Mouse (Mus musculus): ENCODE results near the gene Plekhm3. TPM values are rescaled to one million over a fixed set of nuclear protein-coding genes. Genes with fewer than 3 reads are reported as not detected.

The Plekhm3 gene
- polyA plus RNA-seq, 1 experiment = 0.03 TPM

DNA sequence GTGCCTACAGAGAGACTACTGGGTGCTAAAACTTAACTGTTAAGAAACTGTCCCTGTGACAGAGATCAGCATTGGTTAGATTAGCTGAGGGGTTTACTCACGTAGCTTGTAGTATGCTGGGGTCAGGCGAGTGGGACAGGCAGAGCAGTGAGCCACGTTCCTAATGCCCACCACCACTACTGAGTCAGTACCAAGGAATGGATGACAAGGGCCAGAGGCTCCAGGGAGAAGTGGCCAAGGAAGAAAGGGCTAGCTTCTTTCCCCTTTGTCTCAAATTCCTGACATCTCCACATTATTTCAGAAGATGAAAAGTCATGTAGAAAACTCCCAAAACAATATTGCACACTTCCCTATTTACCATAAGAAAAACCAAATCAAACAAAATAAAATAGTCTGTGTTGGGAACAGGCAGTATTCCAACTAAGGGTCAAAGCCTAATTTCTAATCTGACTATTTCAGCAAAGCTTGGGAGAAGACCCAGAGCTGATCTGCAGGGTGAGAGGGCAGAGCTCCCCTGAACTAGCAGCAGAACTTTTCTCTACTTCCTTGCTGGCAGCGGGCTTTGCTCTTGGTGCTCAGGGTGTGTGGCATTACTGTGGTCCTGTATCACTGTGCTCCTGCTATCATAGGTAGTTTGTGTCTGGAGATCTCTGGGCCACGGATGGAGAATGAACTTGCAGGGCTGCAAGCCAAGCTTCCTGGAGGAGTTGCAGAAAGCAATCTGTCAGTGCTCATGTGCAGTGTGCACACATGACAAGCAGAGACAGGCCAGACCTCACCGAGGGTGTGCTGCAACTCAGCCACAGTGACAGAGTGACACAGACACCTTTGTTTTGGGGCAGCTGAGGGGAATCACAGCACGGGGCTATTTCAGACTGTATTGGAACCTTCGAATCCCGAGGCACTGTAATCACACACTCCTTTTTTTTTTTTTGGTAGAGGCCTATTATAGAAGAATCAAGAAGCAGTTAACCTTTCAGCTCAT, 165.5 kb downstream of the Plekhm3 start:
- Histone ChIP-seq H3K36me3 (ENCODE audit: control insufficient read depth) (no peaks in the 10 kb centered on the region), H3K4me1 (ENCODE audit: control insufficient read depth) (no peaks in the 10 kb centered on the region), H3K4me3 (replicated peaks) (no peak overlapping the region), H3K27me3 (ENCODE audit: control insufficient read depth) (no peaks in the 10 kb centered on the region), H3K9me3 (ENCODE audit: control insufficient read depth, low read length) (no peaks in the 10 kb centered on the region)
- TF ChIP-seq GATA1 (IDR thresholded peaks at IDR 0.05; ENCODE audit: low read length) (no peak), TAL1 (IDR thresholded peaks at IDR 0.05; ENCODE audit: low read length) (no peak)

DNA sequence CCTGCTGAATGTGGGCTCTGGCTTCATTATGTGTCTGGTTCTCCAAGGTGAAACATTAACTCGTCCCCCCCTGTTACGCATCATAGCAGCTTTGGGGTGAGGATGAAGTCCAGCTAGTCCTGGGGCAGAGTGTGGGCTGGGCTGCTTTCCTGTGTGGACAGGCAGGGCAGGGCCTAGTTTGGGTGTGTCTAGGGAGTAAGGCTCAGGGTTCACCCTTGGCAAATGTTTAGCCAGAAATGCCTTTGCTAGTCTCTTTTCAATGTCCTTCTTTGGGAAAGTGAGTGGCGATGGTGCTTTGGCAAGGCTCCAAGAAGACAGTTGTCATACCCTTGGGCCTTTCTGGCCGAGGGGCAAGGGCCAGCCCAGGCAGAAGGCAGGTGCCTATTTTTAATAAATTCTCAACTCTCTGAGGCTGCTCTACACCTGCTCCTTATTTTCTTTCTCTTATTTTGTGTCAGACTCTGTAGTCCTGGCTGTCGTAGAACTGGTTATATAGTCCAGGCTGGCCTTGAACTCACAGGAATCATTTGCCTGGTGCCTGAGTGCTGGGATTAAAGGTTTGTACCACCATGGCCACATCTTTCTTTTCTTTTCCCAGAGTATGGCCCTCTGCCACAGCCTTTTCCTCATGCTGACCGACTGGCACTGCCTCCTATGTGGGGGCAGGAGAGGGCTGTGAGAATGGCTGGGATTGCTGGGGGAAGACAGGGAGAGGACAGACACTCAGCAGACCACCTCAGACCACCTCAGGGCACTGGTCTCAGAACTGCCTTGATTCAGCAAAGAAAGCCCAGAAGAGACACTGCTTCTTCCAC, 168.7 kb downstream of the Plekhm3 start:
- Histone ChIP-seq H3K36me3 (ENCODE audit: control insufficient read depth) (no peaks in the 10 kb centered on the region), H3K27me3 (ENCODE audit: control insufficient read depth) (no peaks in the 10 kb centered on the region)

DNA sequence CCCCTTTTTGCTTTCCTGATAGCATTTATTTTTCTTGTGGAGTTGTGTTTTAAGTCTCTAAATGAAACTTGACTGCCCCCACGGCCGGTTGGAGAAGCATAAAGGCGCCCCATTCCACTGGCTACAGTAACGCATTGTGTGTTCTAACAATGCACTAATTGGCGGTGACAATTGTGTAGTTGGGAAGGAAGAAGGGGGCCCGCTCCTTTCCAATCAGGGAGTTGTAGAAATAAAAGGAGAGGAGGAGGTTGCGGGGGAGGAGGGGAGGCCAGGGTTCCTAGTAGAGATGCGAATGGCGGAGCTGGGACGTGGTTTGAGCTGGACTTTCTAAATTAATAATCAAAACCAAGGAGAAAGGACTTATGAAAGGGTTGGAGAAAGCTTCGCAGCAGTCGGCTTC, 176.8 kb downstream of the Plekhm3 start:
- H3K9me3 ChIP-seq (ENCODE audit: control insufficient read depth, low read length) = no peaks in the 10 kb centered on the region
- no peaks in the 10 kb centered on the region for H3K4me1 ChIP-seq (ENCODE audit: control insufficient read depth)
- H3K4me3 ChIP-seq (replicated peaks) = no peak overlapping the region
- TF ChIP-seq GATA1 (IDR thresholded peaks at IDR 0.05; ENCODE audit: low read length) = no peak
- no peak for TF ChIP-seq TAL1 (IDR thresholded peaks at IDR 0.05; ENCODE audit: low read length)
- H3K27me3 ChIP-seq (ENCODE audit: control insufficient read depth) = no peaks in the 10 kb centered on the region
- no peaks in the 10 kb centered on the region for H3K36me3 ChIP-seq (ENCODE audit: control insufficient read depth)

More for the DNA sequence above, 168.7 kb downstream of the Plekhm3 start:
- H3K4me3 ChIP-seq (replicated peaks) = no peak overlapping the region
- H3K9me3 ChIP-seq (ENCODE audit: control insufficient read depth, low read length) = no peaks in the 10 kb centered on the region
- H3K4me1 ChIP-seq (ENCODE audit: control insufficient read depth) = no peaks in the 10 kb centered on the region
- TF ChIP-seq TAL1 (IDR thresholded peaks at IDR 0.05; ENCODE audit: low read length) (no peak), GATA1 (IDR thresholded peaks at IDR 0.05; ENCODE audit: low read length) (no peak)

DNA sequence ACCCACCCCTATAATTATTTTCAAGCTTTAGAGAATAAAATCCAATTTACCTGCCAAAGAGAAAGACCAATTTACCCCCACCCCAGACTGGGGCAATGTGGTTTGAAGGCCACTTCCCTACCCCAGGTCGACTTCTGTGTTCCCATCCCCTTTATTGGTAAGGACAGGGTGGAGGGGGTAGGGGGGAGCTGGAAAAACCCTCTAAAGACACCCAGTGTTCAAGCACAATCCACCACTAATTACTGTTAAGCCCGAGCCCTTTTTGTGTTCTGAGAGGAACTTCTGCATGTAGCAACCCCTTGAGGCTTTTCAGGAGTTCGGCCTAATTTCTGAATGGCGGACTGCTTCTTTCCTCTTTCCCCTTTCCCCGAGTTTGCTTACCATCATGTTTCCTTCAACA, 177.2 kb downstream of the Plekhm3 start:
- Histone ChIP-seq H3K36me3 (ENCODE audit: control insufficient read depth) (no peaks in the 10 kb centered on the region), H3K4me3 (replicated peaks) (no peak overlapping the region), H3K9me3 (ENCODE audit: control insufficient read depth, low read length) (no peaks in the 10 kb centered on the region), H3K27me3 (ENCODE audit: control insufficient read depth) (no peaks in the 10 kb centered on the region), H3K4me1 (ENCODE audit: control insufficient read depth) (no peaks in the 10 kb centered on the region)
- no peak for TF ChIP-seq TAL1 (IDR thresholded peaks at IDR 0.05; ENCODE audit: low read length)
- no peak for TF ChIP-seq GATA1 (IDR thresholded peaks at IDR 0.05; ENCODE audit: low read length)

DNA sequence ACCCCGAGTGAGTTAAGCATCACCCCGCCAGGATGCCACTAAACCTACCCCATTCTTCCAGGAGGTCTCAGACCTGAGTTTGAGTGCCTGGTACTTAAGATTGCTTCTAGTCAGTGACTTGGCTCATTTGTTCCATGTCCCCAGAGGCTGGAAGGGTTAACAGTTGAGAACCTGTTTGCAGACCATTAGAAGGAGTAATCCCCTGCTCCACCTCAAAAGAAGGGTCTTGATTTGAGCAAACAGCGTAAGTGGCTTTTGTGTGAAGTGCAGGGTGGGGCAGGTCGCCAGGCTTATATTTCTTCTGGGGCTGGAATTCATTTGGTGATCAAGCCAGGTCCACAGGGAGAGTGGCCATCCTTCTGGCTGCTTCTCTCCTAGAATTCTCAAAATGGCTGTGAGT, 183.3 kb downstream of the Plekhm3 start:
- no peak for TF ChIP-seq TAL1 (IDR thresholded peaks at IDR 0.05; ENCODE audit: low read length)
- no peak for TF ChIP-seq GATA1 (IDR thresholded peaks at IDR 0.05; ENCODE audit: low read length)
- H3K4me3 ChIP-seq (replicated peaks) = no peak overlapping the region
- no peaks in the 10 kb centered on the region for H3K4me1 ChIP-seq (ENCODE audit: control insufficient read depth)
- no peaks in the 10 kb centered on the region for H3K9me3 ChIP-seq (ENCODE audit: control insufficient read depth, low read length)
- no peaks in the 10 kb centered on the region for H3K36me3 ChIP-seq (ENCODE audit: control insufficient read depth)
- no peaks in the 10 kb centered on the region for H3K27me3 ChIP-seq (ENCODE audit: control insufficient read depth)

DNA sequence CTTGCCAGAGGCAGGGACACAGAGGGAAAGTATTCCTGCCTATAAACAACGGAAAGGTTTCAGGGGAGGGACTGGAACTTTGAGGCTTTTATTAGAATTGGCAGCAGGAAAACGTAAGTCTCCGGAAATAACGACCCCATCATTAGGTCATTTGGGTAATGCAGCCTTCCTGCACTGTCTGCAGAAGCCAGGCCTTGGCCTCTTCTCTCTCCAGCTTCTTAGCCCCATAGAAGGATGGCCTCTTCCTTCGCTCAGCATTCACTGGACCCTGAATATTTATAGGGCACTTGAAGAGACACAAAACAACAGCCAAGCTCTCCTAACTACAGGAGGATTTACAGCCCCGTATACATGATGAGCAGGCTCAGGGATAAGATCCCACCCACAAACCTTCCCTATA, 186.5 kb downstream of the Plekhm3 start:
- no peaks in the 10 kb centered on the region for H3K27me3 ChIP-seq (ENCODE audit: control insufficient read depth)
- no peak overlapping the region for H3K4me3 ChIP-seq (replicated peaks)
- no peaks in the 10 kb centered on the region for H3K4me1 ChIP-seq (ENCODE audit: control insufficient read depth)
- H3K36me3 ChIP-seq (ENCODE audit: control insufficient read depth) = no peaks in the 10 kb centered on the region
- no peak for TF ChIP-seq GATA1 (IDR thresholded peaks at IDR 0.05; ENCODE audit: low read length)
- TF ChIP-seq TAL1 (IDR thresholded peaks at IDR 0.05; ENCODE audit: low read length) = no peak
- no peaks in the 10 kb centered on the region for H3K9me3 ChIP-seq (ENCODE audit: control insufficient read depth, low read length)

DNA sequence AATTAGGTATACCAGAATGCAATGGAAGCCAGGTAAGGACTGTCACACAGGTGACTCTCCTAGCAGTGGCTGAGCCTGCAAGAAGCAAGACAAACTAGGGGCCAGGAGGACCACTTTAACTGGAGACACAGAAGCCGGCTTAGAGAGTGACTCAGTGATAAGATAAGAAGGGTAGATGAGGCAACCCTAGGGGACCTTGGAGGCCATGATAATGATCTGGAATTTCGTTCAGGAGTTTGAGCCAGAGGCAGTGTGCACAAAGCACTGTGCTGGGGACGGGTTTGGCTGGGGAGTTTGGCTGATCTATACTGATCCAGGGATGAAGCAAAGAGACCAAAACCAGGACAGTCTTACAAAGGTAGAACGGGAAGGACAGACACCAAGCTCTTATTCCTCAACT, 195.0 kb downstream of the Plekhm3 start:
- H3K9me3 ChIP-seq (ENCODE audit: control insufficient read depth, low read length) = no peaks in the 10 kb centered on the region
- H3K4me1 ChIP-seq (ENCODE audit: control insufficient read depth) = no peaks in the 10 kb centered on the region
- no peaks in the 10 kb centered on the region for H3K27me3 ChIP-seq (ENCODE audit: control insufficient read depth)
- H3K4me3 ChIP-seq (replicated peaks) = no peak overlapping the region
- TF ChIP-seq GATA1 (IDR thresholded peaks at IDR 0.05; ENCODE audit: low read length) (no peak), TAL1 (IDR thresholded peaks at IDR 0.05; ENCODE audit: low read length) (no peak)
- no peaks in the 10 kb centered on the region for H3K36me3 ChIP-seq (ENCODE audit: control insufficient read depth)

DNA sequence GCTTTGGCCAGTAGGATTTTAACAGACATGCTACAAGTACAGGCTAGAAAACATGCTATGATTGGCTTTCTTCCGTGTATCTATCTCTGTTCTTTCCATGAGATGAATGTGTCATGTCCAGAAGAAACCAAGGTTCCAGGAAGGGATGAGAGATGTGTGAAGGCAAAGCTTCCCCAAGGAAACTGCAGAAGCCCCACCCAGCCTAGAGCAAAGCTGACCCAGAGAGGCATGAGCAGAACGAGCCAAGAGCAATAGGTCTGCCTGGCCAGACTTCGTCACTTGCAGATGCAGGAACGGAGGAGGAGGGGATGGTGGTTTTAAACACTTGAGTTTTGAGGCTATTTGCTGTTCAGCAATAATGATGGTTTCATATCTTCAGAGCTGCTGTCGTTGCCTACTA, 198.9 kb downstream of the Plekhm3 start:
- Histone ChIP-seq H3K4me1 (ENCODE audit: control insufficient read depth) (no peaks in the 10 kb centered on the region), H3K4me3 (replicated peaks) (no peak overlapping the region), H3K9me3 (ENCODE audit: control insufficient read depth, low read length) (no peaks in the 10 kb centered on the region), H3K27me3 (ENCODE audit: control insufficient read depth) (no peaks in the 10 kb centered on the region), H3K36me3 (ENCODE audit: control insufficient read depth) (no peaks in the 10 kb centered on the region)
- no peak for TF ChIP-seq GATA1 (IDR thresholded peaks at IDR 0.05; ENCODE audit: low read length)
- TF ChIP-seq TAL1 (IDR thresholded peaks at IDR 0.05; ENCODE audit: low read length) = no peak

DNA sequence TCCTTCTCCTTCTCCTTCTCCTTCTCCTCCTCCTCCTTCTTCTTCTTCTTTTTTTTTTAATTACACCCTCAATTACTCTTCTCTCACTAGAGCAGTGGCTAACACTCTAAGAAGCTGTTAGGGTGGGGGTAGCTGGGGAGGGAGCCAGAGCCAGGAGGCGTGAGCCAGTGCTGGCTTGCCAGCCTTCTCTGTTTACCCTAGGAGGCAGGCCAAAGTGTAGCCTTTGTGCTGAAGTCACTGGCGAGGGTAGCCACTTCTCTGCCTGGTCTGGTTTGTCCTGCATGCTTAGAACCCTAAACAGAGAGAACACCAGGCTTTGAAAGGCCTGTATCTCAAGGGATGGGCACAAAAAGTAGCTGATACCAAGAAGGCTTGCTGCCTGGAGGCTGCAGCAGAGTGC, 199.4 kb downstream of the Plekhm3 start:
- Histone ChIP-seq H3K36me3 (ENCODE audit: control insufficient read depth) (no peaks in the 10 kb centered on the region), H3K4me3 (replicated peaks) (no peak overlapping the region), H3K27me3 (ENCODE audit: control insufficient read depth) (no peaks in the 10 kb centered on the region), H3K9me3 (ENCODE audit: control insufficient read depth, low read length) (no peaks in the 10 kb centered on the region), H3K4me1 (ENCODE audit: control insufficient read depth) (no peaks in the 10 kb centered on the region)
- no peak for TF ChIP-seq TAL1 (IDR thresholded peaks at IDR 0.05; ENCODE audit: low read length)
- no peak for TF ChIP-seq GATA1 (IDR thresholded peaks at IDR 0.05; ENCODE audit: low read length)

Data from erythroblast, embryonic 14.5 days (primary cell).